Mouse (Mus musculus) testis, adult 2 months (tissue): ENCODE results near the gene Dok4. TPM values are rescaled to one million over a fixed set of nuclear protein-coding genes. Genes with fewer than 3 reads are reported as not detected.
A peak's percentile ranks its signal among the peaks of the same experiment; 100 is the strongest.

Source experiments
- H3K27ac ChIP-seq: fragments of 200-500 bp; 2 replicates; pipeline ENCODE4 v1.5.1; 2012; ENCODE audit warnings: low read depth, low read length; ENCODE audit not compliant: control insufficient read depth, insufficient read depth
- H3K27me3 ChIP-seq: fragments of 200-500 bp; 2 replicates; pipeline ENCODE4 v1.6.1; 2012; ENCODE audit warnings: mild to moderate bottlenecking, low read length, moderate library complexity; ENCODE audit not compliant: control insufficient read depth, insufficient read depth
- H3K36me3 ChIP-seq: fragments of 200-500 bp; 2 replicates; pipeline ENCODE4 v1.6.1; 2012; ENCODE audit warnings: mild to moderate bottlenecking, low read length; ENCODE audit not compliant: control insufficient read depth, insufficient read depth
- H3K4me1 ChIP-seq: fragments of 200-500 bp; 2 replicates; pipeline ENCODE4 v1.6.1; 2012; ENCODE audit warnings: low read length; ENCODE audit not compliant: control insufficient read depth, insufficient read depth
- H3K4me3 ChIP-seq: fragments of 200-500 bp; 2 replicates; pipeline ENCODE4 v1.5.1; 2012; ENCODE audit warnings: low read depth, mild to moderate bottlenecking, low read length, moderate library complexity, mixed read lengths; ENCODE audit not compliant: control insufficient read depth
- CTCF ChIP-seq: fragments of 200-500 bp; IDR thresholded peaks from 2 replicates; pipeline ENCODE4 v1.5.1; 2012; ENCODE audit warnings: low read depth, mild to moderate bottlenecking, inconsistent platforms, low read length, moderate library complexity; ENCODE audit not compliant: control insufficient read depth, insufficient read depth, insufficient replicate concordance
- POLR2A ChIP-seq: fragments of 200-500 bp; IDR thresholded peaks from 2 replicates; pipeline ENCODE4 v1.6.1; 2012; ENCODE audit warnings: low read depth, mild to moderate bottlenecking, inconsistent platforms, low read length, moderate library complexity; ENCODE audit not compliant: control insufficient read depth
- polyA plus RNA-seq: library from polyadenylated mRNA; depleted of rRNA; stranded (reverse); fragments of >200 nt; gene quantifications from 2 replicates; pipeline ENCODE4 v1.2.3, GENCODE M21; 2012

The Dok4 gene
- polyA plus RNA-seq, 1 experiment = 1.5 TPM

DNA sequence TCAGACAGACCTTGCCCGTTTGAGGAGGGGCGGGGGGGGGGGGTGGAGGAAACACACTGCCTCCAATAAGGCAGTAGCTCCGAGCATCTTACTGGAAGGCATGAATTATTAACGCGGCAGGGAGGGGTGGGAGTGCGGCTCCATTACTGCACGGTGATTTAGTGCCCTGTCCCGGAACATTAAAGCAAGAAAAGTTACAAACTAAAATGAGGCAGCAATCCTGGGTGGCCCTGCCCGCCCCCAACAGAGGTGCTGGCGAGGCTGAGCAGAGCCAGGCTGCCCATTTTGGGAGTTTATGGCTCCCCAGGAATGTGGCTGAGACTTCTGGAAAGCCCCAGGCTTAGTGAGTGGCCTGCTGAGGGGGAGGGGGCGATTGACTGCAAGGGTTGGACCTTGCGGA, 27.6 kb upstream of the Dok4 start:
- TF ChIP-seq CTCF (no peak), POLR2A (no peak)
- Histone ChIP-seq H3K36me3 (no peaks in the 10 kb centered on the region), H3K27me3 (no peaks in the 10 kb centered on the region), H3K4me3 (no peak overlapping the region), H3K4me1 (peaks cover 3% of the 10 kb centered on the region; the same call in 1 of the 2 replicates), H3K27ac (no peak overlapping the region)

DNA sequence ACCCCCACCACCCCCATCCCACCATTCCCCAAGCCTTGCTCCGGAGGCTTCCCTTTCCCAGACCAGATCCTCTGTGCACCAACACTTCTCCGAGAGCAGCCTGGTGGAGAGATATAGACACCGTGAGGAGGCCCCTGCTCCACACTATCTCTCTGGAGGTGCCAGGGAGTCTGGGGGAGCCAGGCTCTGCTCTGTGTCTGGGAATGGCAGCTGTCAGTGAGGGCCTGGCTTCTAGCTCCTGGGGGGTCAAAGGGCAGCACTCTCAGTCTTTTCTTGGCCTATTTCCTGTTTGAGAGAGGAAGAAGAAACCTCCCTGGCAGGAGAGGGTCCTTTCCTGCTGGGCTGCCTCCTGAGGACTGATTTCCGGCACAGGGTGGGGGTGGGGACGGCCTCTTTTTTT, 24.9 kb upstream of the Dok4 start:
- no peak overlapping the region for H3K27ac ChIP-seq
- peaks cover 3% of the 10 kb centered on the region; the same call in 1 of the 2 replicates for H3K4me1 ChIP-seq
- H3K4me3 ChIP-seq = no peak overlapping the region

DNA sequence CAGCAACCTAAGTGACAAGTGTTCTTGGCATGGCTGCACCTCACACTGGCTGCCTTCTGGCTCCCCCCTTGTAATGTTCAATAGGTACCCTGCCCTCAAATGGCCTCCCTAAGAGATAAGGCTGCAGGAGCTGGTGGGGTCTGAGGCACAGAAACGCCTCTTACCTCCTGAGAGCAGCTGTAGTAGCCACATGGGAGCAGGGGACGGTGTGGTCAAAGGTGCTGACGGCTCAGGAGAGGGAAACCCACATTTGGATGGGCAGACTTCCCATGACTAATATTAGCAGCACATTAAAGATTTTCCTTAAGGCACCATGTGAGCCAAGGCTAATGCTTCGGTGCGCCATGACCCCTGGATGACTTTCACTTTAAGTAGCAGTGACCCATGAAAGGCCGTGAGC, 24.5 kb upstream of the Dok4 start:
- H3K36me3 ChIP-seq = no peaks in the 10 kb centered on the region
- TF ChIP-seq POLR2A (no peak), CTCF (no peak)
- H3K27me3 ChIP-seq = no peaks in the 10 kb centered on the region
- peaks cover 3% of the 10 kb centered on the region; the same call in 1 of the 2 replicates for H3K4me1 ChIP-seq
- no peak overlapping the region for H3K4me3 ChIP-seq
- H3K27ac ChIP-seq = no peak overlapping the region

More for the DNA sequence above, 24.9 kb upstream of the Dok4 start:
- Histone ChIP-seq H3K36me3 (no peaks in the 10 kb centered on the region), H3K27me3 (no peaks in the 10 kb centered on the region)
- TF ChIP-seq POLR2A = no peak
- no peak for TF ChIP-seq CTCF

DNA sequence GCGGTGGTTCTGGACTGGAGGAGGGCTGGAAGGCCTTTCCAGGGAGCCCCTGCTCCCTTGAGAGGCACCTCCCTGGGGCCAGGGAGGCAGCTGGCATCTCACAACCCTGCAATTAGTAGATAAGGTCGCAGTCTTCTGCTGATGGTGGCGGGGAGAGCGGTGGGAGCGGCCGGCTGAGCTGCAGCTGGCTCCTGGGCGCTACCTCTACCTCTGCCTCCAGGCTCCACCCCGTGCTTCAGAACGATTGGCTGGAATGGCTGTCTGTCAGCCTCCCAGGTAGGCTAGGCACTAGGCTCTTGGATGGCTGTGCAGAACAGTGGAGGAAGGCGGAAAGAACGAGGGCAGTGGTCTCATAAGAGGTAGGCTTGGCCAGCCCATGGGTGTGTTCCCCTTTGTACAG, 23.1 kb upstream of the Dok4 start:
- Histone ChIP-seq H3K4me3 (no peak overlapping the region), H3K4me1 (peaks cover 3% of the 10 kb centered on the region; the same call in 1 of the 2 replicates), H3K27ac (no peak overlapping the region), H3K36me3 (no peaks in the 10 kb centered on the region), H3K27me3 (no peaks in the 10 kb centered on the region)
- no peak for TF ChIP-seq POLR2A
- no peak for TF ChIP-seq CTCF

DNA sequence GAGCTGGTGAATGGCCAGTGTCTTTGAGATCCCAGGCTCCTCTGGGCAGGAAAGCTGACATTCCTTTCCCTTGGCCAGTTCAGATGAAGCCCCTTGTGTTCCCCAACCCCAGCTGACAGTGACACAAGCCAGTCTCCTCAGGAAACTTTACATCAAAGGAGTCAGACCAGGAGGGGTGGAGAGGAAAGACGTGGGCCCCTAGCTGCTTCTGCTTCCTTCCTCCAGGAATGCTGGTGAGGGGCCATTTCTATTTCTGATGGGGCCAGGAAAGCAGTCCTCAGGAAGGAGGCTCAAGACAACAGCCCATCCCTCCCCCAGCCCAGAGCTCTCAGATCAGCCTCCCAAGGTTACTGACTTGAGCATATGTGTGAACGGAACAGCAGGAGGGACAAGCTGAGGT, 16.8 kb upstream of the Dok4 start:
- H3K36me3 ChIP-seq = no peaks in the 10 kb centered on the region
- peaks cover 7% of the 10 kb centered on the region for H3K4me1 ChIP-seq
- no peaks in the 10 kb centered on the region for H3K27me3 ChIP-seq
- no peak overlapping the region for H3K27ac ChIP-seq
- H3K4me3 ChIP-seq = no peak overlapping the region
- no peak for TF ChIP-seq CTCF
- no peak for TF ChIP-seq POLR2A

DNA sequence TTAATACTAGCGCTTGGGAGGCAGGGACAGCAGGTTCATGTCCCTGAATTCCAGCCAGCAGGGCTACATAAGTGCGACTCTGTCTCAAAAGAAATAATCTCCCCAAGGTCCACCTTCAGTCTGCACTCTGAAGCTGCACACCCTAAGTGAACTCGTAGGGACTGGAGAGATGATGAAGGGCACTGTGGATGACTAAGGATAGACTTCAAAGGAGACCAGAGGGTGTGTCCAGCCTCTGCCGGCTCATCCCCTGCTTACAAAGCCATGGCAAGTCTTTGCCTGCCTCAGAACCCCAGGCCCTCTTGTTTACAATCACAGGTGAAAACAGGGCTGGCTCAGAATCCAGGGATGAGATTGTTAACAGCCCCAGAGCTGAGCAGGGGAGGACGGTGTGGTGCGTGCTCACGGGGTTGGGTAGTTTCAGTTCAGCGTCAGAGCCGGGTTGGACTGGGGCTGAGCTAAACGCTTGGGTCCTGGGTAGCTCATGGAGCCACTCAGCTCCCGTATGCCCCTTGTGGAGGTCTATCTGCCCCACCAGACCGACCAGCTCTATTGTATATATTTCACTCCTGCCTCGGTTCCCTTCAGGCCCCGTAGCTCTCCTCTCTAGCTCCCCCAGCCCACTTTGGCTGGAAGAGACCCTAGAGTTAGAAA, 12.4 kb upstream of the Dok4 start:
- no peak overlapping the region for H3K27ac ChIP-seq
- peaks cover 7% of the 10 kb centered on the region for H3K4me1 ChIP-seq
- no peak for TF ChIP-seq CTCF
- H3K36me3 ChIP-seq = no peaks in the 10 kb centered on the region
- H3K27me3 ChIP-seq = no peaks in the 10 kb centered on the region
- H3K4me3 ChIP-seq = peak overlapping the region; percentile 9

DNA sequence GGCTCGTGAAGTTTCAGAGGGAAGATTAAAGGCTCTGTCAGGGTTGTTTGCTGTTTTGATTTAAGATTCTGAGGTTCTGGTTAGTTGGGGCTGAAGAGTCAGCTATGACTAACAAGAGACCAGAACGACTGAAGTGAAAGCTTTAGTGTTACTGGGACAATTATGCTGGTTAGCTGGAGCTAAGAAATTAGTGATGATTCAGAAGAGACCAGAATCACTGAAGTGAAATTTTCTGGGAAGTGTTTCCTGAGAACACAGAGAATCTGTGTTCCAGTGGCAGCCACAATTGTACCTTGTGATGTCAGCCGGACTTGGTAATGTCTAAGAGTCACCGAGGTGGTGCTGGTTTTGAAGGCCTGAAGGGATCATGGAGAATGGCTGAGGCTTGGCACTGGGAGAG, 4.6 kb upstream of the Dok4 start:
- TF ChIP-seq POLR2A (no peak), CTCF (no peak)
- H3K4me3 ChIP-seq = no peak overlapping the region
- H3K27me3 ChIP-seq = no peaks in the 10 kb centered on the region
- H3K27ac ChIP-seq = no peak overlapping the region
- H3K36me3 ChIP-seq = no peaks in the 10 kb centered on the region
- H3K4me1 ChIP-seq = peaks cover 5% of the 10 kb centered on the region
